Mouse (Mus musculus) lung, adult 18-20 months (tissue): ENCODE measurements around the gene Cass4.

Source experiments
- DNase-seq, 2 experiments: peaks; one replicate each; pipeline ENCODE4 v3.0.0; 2022; ENCODE audit warnings: mixed read lengths in 2 of 2

The Cass4 gene

DNA sequence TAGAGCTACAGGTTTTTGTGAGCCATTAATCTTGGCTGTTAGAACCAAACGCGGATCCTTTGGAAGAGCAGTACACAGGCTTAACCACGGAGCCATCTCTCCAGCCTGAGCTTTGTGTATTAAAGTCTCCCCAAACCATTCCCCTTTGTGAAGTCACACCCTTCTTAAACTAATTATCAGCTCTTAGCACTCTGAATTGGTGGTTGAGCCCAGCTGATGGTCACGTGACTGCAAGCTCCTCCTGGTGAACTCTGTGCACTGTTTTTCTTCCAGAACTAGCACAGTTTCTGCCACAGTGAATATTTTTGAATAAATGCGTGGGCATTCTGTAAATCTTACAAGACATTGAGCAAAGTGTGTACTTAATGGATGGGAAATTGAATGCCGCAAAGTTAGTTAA is 47.6 kb downstream of the Cass4 start:
- DNase-seq = peak; percentile 18 to 19

DNA sequence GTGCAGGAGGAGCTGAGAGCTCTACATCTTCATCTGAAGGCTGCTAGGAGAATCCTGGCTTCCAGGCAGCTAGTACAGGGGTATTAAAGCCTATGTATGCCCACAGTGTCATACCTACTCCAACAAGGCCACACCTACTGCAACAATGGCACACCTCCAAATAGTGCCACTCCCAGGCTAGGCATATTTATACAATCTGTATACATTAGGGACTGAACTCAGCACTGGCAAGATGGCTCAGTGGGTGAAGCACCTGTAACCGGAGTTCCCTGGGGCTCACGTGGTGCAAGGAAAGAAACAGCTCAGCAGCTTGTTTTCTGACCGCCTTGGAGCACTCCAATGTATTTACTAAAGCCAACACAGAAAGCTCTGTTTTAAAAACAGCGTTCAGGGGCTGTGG is 52.0 kb downstream of the Cass4 start:
- DNase-seq = no peak

DNA sequence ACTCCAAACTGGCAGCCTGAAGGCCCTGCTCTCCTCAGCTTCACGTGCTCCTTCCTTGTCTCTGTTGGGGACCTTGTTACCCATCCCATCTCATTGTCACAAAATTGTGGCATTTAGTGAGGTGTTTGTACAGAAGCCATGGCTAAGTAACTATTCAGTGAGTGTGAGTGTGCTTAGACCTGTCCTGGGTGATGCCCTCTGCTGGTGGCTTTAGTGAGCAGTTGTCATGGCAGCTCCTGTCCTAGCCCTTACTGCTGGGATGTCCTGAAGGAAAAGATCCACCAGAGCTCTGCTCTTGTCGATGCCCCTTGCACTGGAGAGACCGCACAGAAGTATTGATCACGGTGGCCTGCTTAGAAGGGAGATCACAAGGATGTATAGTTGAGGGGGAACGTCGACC is 53.7 kb downstream of the Cass4 start:
- no peak for DNase-seq

DNA sequence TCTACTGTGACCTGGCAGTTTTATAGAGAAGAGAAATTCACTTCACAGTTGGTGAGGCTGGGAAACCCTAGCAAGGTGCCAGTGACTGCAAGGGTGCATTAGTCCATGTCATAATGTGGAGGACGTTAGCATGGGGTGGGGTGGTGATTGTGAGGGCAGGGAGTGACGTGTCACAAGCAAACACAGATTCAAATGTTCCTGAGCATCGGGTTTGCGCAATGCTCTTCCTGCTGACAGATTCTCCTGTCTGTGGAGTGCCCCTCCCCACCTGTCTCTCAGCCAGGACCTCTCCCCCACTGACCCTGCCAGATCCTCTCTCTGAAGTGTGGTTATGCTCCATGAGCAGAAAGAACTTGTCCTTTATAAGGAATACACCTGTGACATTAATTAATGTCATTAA is 54.7 kb downstream of the Cass4 start:
- DNase-seq = no peak

DNA sequence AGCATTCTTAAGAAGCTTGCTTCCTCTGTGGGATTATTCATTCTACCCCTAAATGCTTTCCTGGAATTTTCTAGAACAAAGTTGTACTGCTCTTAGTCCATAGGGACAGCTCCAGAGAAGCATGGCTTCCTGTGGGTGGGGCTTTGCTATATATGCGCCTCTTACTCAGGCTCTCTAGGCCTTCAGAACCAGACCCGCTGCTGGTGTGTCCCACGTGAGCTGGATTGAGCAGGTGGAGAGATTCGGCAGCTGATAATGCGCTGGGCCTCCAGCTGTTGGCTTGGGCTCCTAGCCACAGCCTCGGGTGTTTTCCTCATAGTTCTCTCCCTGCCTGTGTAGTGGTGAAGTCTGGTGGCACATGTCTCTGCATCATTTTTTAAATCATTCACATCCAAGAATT is 57.0 kb downstream of the Cass4 start:
- no peak for DNase-seq

DNA sequence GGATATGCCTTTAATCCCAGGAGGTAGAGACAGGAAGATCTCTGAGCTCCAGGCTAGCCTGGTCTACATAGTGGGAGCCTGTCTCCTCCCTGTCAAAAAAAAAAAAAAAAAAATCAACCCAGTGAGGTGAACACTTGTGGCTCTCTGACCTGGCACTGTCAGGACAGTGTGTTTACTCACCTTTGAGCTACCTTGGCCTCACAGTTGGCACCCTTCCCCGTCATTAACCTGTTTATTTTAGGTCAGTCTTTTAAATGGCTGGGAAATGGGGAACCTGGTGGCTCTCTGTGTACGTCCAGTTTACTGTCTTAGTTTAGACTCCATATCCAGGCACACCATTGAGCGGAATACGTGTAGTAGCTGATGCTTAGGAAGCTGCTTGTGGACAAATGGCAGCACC is 58.4 kb downstream of the Cass4 start:
- no peak for DNase-seq

DNA sequence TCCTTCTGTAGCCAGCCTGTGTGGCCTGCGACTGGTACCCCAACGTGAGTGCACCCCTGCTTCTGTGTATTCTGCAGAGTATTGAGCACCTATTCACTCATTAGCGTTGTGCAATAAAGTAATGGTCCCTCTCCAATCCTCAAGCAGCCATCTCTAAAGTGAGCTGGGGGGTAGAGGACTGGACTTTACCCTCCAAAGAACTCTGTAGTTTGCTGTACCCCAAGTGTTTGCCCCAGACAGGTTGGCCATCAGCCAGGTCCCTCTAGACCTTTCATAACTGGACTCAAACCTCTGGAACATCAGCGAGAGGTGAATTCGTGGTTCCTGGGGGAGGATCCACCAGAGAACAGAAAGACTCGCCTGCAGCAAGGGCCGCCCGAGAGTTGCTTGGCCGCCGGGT is 58.9 kb downstream of the Cass4 start:
- DNase-seq = no peak

DNA sequence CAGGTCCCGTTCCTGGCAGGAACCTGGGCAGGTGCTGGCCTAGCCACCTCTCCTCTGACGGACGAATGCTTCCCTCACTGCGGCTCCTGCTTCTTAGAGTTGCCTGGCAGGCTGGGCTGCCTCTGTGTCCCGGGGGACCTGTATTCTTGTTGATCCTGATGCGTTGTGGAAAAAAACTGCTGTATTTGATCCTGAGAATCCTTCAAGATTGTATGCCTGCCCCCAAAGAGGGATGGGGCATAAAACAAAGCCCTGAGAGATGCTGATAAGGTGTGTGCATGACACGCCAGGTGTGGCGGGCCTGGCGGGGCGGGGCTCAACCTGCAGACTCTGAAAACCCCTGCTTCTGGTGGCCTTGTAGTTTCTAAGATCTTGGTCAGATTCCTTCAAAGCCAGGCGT is 64.9 kb downstream of the Cass4 start, which contains the start of gene Gcnt7:
Gcnt7 (minus strand) TSS at position 101 of the 400 bp plus-strand sequence.
- DNase-seq = no peak

DNA sequence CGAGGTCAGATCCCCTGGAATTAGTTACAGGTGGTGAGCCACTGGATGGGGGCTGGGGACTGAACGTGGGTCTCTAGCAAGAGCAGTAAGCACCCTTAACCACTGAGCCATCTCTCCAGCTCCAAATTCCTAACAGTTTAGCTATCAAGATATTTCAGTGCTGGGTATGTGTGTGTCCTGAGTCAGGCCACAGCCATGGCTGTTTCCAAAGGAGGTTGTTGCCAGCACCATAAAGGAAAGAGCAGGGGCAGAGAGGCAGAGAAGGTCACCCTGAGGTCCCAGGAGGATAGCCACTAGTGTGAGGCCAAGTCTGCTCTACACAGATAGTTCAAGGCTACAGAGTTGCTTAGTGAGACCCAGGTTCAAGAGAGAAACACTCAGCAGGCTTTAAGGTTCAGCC is 67.1 kb downstream of the Cass4 start:
- DNase-seq = no peak

DNA sequence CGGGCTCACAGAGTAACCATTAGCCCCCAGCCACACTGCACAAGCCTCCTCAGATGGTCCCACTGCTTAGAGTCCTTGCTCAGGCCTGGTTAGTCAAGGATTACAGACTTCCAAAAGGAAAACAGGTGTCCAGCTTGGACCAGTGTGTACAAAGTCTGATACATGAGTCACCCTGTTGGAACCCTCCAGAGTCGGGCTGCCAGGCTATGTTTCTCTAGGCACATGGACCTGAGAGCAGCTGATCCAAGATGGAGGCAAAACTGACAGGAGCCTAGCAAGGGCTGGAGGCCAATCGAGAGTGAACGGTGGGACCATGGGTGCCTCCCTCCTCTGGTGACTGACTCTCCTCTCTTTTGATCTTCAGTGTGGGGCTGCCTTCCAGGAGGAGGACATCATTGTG is 69.2 kb downstream of the Cass4 start:
- no peak for DNase-seq

DNA sequence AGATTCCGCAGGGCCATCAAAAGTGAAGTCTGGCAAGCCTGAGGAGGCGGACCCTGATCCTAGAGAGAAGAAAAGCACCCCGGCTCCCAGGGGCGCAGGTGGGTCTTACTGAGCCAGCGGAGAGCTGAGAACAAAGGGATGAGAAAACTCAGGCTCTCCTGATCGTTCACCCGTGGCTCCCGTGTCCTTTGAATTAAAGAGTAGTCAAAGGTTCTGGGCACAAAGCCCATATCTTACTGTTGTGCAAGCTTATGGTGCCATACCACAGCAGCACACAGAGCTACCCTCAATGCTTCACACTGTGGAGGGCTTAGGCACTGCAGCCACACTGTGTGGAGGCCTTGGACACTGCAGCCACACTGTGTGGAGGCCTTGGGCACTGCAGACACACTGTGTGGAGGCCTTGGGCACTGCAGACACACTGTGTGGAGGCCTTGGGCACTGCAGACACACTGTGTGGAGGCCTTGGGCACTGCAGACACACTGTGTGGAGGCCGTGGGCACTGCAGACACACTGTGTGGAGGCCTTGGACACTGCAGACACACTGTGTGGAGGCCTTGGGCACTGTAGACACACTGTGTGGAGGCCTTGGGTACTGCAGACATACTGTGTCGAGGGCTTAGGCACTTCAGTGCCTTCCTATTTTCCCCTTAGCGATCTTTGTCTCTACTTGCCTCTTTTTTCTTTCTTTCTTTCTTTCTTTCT is 73.0 kb downstream of the Cass4 start:
- no peak for DNase-seq

DNA sequence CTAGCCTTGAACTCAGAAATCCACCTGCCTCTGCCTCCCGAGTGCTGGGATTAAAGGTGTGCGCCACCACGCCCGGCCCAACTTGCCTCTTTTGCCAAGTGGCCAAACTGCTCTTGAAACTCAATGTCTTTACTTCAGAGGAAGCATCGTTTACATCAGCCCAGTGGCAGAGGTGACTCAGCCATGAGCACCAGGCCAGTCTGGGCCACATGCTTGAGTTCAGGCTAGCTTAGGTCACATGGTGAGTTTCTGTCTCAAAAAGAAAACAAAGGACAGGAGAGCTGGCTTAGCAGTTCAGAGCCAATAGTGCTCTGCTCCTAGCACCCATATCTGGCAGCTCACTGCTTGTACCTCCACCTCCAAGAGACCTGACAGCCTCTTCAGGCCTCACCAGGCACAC is 73.6 kb downstream of the Cass4 start:
- DNase-seq = no peak

DNA sequence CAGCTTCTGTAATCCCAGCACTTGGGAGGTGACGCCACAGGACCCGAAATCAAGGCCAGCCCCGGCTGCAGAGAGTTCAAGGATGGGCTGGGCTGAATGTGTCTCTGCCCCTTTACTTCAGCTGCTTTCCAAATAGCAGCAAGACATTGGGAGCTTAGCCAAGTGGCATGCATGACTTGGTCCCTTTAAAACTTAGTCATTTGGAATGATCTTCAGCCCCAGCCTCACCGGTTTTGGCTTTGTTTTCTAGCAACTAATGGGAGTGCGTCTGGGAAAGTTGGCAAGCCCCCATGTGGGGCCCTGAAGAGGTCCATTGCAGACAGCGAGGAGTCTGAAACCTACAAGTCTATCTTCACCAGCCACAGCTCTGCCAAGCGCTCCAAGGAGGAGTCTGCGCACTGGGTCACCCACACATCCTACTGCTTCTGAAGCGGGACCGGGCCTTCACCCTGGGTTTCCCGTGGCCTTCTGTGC is 74.8 kb downstream of the Cass4 start:
- DNase-seq = peak in 1 of 2 experiments; percentile 21

DNA sequence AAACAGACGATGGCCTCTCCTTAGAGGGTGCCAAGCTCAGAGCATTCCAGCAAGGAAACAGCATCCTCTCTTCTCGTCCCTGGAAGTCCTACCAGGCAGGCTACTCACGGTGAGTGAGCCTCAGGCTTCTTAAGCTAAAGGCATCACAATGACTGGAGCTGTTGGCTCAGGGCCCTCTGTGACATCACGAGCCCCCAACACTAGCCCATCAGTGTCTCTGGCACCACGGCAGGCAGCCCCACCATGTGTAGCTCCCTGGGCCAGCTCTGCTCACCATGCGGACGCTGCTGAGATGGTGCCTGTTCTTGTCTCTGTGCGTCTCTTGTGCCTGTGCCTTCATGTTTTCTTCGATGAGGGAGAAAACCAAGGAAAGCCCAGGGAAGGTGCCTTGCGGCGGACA is 78.7 kb downstream of the Cass4 start, which contains the start of gene Fam209:
Fam209 (plus strand) TSS at position 203 of the 400 bp plus-strand sequence.
- DNase-seq = no peak

DNA sequence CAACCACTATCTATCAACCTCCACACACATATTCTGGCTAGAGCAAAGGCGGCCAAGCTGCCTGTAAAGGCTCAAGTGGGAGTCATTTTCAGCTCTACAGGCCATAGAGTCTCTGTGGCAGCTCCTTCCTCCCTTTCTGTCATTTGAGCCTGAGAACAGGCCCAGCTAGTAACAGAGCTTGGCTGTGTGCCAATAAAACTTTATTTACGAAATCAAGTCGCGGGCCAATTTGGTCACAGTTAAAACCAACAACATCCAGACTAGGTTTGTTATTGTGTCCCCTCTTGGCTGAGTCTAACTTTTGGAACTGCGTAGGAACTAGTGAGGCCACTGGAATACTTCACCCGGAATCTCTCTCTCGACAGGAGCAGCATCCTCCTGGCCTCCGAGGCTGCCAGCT is 80.0 kb downstream of the Cass4 start:
- DNase-seq = peak in 1 of 2 experiments; percentile 18

DNA sequence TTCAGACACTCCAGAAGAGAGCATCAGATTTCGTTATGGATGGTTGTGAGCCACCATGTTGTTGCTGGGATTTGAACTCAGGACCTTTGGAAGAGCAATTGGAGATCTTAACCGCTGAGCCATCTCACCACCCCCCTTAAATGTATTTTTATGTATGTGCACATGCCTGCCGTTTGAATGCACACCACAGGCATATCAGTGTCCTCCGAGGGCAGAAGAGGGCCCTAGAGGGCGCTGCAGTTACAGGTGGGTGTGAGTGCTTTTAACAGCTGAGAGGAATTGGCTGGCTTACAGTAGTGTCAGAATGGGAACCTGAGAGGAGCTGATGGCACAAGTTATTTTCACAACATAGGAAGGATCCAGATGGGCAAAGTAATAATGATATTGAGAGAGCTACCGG is 81.4 kb downstream of the Cass4 start:
- DNase-seq = peak in 1 of 2 experiments; percentile 5

DNA sequence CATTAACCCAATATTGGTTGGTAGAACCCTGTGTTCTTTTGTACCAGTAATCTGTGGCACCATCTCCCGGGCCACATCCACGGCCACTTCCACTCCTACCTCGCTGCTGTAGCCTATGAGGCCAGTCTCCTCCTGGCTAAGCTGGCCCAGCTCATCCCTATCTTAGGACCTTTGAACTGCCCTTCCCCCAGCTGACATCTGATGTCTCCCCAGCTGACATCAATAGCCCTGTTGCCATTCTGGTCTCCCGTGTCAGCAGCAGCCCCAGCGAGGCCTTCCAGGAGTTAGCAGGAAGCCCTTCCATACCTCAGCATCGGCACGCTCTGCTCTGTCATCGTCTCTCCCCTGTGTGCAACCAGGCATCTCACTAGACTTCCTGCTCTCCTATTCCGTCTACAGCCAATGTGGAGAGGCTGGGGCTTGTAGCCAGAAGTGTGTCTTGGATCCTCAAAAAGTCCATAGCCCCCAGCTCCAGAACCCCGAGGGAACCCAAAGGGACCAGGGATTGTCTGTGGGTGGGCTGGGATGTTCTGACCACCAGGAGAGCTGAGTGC is 83.2 kb downstream of the Cass4 start:
- no peak for DNase-seq

DNA sequence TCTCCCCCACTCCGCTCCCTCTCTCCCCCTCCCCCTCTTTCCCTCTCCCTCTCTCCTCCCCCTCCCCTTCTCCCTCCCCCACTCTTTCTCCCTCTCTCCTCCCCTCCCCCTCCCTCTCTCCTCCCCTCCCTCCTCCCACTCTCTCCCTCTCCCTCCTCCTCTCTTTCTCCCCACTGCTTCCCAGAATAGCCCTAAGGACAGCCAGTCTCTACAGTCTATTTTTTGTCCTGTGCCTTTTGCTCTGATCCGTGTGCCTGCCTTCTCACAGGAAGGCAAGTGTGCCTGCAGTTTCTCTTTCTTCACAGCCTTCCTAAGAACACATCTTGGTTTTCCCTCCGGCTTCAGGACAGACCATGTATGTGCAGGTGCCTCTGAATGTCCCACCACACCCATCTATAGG is 83.8 kb downstream of the Cass4 start:
- DNase-seq = no peak

DNA sequence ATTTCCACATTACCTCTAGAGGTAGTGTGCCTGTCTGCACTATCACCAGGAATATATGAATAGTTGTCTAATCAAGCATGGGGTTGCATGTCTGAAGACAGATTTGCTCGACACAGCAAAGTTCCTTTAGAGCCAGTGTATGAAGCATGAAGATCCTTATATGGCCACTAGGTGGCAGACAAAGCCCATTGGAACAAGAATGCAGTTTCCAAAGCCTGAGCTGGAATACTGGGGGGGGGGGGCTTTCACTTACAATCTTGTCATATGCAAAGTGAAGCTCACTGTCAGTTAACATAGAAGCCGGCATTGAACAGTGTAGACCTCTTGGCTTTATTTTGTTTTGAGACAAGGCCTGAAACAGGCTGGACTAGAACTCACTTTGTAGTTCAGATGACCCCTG is 84.3 kb downstream of the Cass4 start:
- DNase-seq = peak; percentile 14 to 25

DNA sequence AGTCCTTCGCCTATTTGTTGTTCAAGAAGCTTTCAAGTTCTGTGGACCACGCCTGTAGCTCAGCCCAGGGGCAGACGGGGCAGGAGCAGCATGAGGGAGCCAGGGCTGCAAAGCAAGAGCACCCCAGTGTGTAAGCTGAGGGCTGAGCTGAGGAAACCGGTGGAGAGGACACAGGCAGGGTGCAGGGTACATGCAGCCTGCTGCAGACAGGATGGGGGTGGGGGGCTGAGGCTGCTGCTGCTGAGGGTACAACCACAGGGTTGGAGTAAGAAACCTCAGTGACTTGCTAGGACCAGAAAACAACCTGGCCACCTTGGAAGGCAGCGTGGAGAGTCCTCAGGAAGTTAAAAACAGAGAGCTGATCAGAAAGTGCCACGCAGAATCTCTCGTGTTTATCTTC is 86.7 kb downstream of the Cass4 start:
- DNase-seq = no peak

DNA sequence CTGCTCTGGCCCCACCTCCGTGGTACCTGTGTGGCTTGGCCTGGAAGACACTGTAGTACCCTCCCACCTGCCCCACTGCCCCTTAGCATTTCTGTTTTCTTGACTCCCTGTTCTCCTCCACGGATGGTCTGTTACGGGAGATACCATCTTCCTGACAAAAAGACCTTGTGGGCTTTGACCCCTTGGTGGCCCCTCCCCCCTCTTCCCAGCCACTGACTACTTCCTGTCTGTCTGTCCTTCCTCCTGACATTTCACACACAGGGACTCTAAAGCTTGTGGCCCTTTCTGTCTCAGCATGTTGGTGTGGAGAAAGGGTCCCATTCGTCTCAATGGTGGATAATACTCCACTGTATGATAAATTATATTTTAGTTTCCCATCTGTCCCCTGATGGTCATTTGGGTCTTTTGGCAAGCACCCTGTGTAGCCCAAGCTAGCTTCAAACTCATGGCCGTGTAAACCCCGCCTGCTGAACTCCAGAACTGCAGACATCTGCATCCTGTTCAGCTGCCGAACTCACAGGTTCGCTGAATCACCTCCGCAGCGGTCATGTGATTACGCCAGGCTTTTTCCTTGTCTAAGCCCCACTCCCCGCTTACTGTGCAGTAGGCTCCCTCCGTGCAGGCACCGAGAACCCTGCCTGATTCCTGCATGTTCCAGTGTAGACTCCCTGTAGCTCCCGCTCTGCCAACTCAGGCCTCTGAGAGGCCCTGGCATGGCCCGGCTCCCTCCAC is 88.2 kb downstream of the Cass4 start:
- no peak for DNase-seq
